Mouse (Mus musculus): ENCODE data around the gene Scarb2.

Scarb2 gene

DNA sequence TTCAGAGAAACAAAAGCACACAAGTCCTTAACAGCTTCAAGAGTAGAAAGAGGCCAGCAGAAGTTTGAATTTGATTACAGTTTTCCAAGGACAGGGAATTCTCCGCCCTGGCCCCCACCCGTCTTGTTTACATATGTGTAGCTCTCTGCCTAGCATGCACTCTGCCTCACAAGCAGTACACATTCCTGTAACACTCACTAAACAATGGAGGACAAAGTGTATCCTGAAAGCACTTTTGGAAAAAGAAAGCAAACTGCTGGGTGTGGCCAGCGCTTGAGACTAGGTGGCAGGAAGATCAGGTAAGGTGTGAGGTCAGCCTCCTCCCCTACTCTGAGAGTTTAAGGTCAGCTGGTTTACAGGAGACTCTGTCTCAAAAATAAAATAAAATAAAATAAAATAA, 8.4 kb downstream of the Scarb2 start:
- in situ Hi-C loops (cut with MboI; ENCODE audit: low pct_unique_long_range_greater_than_20kb in 1 of 2, low sequenced_read_pairs in 2 of 2, unreplicated experiment in 1 of 2), result no loop called here

DNA sequence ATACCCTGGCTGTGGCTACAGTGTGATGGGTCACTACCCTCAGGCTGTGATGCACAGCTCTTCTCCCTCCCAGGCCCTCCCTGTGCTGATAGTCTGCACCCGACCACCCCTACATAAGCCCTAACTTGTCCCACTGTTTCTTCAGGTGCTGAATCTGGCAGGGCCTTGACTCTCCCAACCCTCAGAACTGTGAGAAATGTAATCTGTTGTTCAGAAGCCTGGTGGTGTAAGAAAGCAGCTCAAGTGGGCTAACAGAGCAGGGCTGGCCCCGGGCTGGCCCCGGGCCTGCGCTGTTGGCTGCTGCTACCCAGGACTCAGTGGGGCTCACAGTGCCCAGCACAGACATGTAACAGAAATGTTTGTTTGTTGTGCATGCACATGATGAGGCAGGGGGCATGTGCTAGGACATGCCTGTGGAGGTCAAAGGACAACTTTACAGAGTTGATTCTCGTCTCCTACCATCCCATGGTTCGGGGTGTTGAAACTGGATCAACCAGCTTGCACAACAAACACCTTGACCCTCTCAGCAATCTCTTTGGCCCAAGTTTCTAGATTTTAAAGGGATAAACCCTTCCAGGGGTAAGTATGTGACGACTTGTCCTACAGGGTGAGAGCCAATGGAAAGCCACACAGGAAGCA, 10.7 kb downstream of the Scarb2 start:
- in situ Hi-C loops (cut with MboI; ENCODE audit: low pct_unique_long_range_greater_than_20kb in 1 of 2, low sequenced_read_pairs in 2 of 2, unreplicated experiment in 1 of 2), result no loop called here

DNA sequence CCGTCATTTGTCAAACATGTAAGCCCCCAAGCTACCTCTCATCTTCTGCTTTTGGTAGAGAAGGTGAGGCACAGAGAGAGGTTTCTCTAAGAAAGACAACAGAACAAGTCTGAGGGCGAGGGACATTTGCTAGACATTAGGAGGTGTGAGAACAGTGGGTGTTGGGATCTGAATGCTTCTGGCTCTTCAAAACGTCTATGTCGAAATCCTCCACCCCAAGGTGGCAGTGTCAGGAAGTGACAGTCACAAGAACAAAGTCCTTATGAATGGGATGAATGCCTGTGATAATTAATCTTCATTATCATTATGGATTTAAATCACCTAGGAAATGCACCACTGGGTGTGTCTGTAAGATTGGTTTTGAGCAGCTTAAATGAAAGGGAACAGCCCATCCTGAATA, 11.3 kb downstream of the Scarb2 start:
- in situ Hi-C loops (cut with MboI; ENCODE audit: low pct_unique_long_range_greater_than_20kb in 1 of 2, low sequenced_read_pairs in 2 of 2, unreplicated experiment in 1 of 2), result no loop called here

DNA sequence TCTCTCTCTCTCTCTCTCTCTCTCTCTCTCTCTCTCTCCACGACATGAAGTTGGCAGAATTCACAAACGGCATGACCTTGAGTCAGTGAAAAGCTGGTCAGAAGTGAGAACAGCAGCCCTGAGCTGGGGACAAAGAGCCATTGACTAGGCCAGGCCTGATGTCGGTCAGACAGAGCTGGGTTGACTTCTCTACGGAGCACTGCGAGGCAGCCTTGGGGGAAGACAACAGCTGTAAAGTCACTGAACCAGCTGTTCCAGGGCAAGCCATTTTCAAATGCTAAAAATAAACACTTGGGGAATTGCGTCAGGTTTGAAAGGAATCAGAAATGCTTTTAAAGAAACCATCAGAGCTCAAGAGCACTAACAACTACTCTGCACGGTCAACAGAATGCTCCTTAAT, 13.2 kb downstream of the Scarb2 start:
- in situ Hi-C loops (cut with MboI; ENCODE audit: low pct_unique_long_range_greater_than_20kb in 1 of 2, low sequenced_read_pairs in 2 of 2, unreplicated experiment in 1 of 2), result no loop called here

DNA sequence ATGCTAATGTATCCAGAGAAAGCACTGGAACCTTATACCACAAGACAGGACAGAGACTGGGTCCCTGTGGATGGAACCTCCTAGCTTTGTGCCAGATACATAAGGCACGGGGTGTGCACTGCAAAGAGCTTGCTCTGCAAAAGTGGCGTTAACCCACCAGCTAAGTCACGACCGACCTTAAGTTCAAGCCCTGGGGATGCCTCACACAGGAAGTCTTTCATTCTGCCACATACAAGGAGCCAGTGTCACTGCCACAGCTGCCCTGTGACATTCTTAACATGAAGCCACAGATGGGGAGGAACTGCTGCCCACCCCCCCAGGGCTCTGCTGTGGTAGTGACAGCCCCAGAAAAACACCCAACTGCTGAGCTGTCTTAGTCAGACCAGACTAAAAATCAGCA, 15.9 kb downstream of the Scarb2 start:
- in situ Hi-C loops (cut with MboI; ENCODE audit: low pct_unique_long_range_greater_than_20kb in 1 of 2, low sequenced_read_pairs in 2 of 2, unreplicated experiment in 1 of 2), result no loop called here

DNA sequence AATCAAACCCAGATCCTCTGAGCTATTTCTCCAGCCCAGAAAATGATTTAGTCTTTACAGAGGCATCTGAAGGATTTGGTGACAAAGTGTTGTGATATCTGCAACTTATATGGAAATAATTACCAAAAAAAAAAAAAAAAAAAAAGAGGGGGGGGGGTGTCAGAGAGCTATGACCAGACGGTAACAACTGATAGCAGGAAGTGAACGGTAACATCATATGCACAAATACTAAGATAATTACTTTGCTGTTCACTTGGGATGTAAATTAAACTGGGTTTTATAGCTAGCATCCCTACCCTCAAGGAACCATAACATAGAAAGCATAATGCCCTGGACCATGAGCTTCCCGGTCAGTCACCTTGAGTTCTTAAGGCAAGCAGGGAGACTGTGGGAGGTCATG, 16.3 kb downstream of the Scarb2 start:
- in situ Hi-C loops (cut with MboI; ENCODE audit: low pct_unique_long_range_greater_than_20kb in 1 of 2, low sequenced_read_pairs in 2 of 2, unreplicated experiment in 1 of 2), result no loop called here

DNA sequence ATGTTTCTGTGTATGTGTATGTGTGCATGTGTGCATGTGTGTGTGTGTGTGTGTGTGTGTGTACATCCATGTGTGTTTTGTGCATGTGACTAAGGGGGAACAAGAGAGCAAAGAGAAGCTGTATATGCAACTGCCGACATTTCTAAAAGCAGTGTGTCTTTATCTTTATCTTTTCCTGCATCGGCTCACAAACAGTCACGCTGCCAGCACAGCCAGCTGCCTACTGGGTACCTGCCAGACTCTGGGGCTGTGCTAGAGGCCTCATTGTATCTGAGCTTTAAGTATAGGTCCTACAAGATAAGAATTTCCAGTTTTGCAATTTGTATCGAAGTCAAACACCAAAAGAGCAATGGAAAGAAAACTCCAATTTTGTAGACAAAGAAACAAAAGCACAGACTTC, 17.1 kb downstream of the Scarb2 start:
- in situ Hi-C loops (cut with MboI; ENCODE audit: low pct_unique_long_range_greater_than_20kb in 1 of 2, low sequenced_read_pairs in 2 of 2, unreplicated experiment in 1 of 2), result no loop called here

DNA sequence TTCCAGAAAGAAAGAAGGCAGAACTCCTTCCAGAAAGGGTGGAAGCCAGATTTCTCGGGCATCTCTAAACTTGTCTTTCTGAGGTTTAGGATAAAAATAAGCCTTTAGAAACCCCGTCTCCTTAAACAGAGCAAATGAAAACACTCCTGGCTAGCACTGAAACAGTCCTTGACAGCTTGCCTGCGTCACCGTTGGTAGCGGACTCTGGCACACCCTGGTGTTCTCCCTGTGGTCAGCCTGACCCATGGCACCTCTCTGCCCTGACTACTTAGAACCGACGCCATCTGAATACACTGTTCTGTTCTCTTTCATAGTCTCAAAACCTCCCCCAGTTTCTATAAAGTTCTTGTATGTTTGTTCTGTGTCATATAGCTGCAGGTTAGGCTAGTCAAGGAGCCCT, 17.7 kb downstream of the Scarb2 start:
- in situ Hi-C loops (cut with MboI; ENCODE audit: low pct_unique_long_range_greater_than_20kb in 1 of 2, low sequenced_read_pairs in 2 of 2, unreplicated experiment in 1 of 2), result no loop called here

DNA sequence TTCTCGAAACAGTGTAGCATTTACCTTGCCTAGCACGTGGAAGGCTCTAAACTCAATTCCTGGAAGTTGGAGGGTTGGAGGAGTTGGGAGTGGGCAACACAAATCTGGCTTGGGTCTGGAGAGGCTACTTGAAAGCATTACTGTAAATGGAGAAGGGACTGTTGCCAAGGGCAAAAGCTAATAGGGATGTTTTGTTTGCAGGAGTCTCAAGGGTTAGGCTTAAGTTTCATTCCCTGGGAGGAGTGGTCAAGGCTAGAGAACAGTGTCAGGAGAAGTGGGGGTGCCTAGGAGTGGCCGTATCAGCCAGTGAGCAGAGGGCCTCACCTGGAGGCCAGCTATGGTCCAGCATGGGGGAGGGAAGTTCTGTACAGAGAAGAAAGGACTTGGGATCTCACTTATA, 18.2 kb downstream of the Scarb2 start:
- in situ Hi-C loops (cut with MboI; ENCODE audit: low pct_unique_long_range_greater_than_20kb in 1 of 2, low sequenced_read_pairs in 2 of 2, unreplicated experiment in 1 of 2), result no loop called here

DNA sequence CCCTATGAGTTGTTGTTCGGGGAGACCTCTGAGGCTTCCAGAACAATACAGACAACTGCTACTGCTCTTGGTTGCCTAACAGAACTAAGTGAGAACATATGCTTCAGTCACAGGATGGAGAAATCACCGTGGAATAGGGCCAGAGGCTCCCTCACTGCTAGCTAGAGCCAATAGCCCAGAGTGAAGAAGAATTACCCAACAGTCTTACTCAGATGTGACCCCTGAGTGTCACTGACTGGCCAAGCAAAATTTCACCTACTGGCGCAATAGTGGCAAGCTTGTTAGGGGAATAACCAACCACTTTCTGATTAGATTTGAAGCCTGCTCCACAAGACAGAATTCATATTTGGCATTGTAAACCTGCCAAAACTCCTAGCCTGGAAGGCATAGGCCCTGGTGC, 19.9 kb downstream of the Scarb2 start:
- in situ Hi-C loops (cut with MboI; ENCODE audit: low pct_unique_long_range_greater_than_20kb in 1 of 2, low sequenced_read_pairs in 2 of 2, unreplicated experiment in 1 of 2), result no loop called here

DNA sequence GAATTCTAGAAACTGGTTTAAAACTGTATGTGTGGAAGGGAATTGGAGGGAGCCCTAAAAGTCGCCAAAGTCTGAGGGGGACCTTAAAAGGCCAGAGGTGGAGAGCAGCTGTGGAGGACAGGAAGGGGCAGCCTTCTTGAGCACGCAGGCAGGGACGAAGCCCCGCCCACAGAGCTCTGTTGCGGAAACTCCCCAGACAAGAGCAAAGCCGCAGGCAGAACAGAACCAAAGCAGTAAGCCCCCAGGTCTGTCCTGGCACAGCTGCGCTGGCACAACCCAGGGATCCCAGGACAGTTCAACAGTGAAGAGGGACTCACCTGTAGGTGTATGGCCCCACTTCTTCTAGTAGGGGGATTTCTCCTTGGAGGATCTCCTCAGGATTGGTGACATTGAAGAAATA, 21.8 kb downstream of the Scarb2 start:
- in situ Hi-C loops (cut with MboI; ENCODE audit: low pct_unique_long_range_greater_than_20kb in 1 of 2, low sequenced_read_pairs in 2 of 2, unreplicated experiment in 1 of 2), result no loop called here

DNA sequence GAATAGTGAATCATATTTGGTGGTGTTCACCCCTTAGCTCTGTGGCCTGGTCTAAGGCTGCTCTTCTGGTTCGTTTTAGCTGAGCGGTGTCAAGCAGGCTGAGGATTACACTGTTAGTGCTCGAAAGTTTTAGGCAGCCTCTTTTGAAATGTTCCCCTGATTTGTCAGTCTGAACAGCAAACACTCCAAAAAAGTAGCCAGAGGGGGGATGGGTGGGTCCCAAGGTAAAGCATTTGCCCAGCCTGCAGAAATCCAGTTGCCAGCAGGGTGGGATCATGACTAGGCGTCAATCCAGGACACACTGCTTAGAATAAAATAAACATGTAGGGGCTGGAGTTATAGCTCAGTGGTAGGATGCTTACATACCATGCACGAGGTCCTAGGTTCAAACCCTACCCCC, 33.8 kb downstream of the Scarb2 start:
- in situ Hi-C loops (cut with MboI; ENCODE audit: low pct_unique_long_range_greater_than_20kb in 1 of 2, low sequenced_read_pairs in 2 of 2, unreplicated experiment in 1 of 2), result no loop called here

DNA sequence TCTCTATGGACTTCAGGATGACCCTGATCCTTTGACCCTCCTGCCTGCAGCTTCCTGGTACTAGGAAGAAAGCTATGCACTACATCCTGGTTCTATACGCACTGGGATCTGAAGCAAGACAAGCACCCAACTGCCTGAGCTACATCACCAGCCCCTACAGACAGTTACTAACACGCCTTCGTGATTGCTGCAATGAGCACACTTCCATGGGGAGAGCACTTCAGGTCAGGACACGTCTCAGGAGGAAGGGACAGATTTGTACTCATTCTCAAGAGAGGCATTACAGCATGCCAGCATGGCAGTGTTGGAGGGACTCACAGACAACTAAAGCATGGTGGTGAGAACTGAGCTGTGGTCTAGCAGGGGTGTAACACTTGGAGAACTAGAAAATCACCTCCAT, 35.1 kb downstream of the Scarb2 start:
- in situ Hi-C loops (cut with MboI; ENCODE audit: low pct_unique_long_range_greater_than_20kb in 1 of 2, low sequenced_read_pairs in 2 of 2, unreplicated experiment in 1 of 2), result no loop called here

DNA sequence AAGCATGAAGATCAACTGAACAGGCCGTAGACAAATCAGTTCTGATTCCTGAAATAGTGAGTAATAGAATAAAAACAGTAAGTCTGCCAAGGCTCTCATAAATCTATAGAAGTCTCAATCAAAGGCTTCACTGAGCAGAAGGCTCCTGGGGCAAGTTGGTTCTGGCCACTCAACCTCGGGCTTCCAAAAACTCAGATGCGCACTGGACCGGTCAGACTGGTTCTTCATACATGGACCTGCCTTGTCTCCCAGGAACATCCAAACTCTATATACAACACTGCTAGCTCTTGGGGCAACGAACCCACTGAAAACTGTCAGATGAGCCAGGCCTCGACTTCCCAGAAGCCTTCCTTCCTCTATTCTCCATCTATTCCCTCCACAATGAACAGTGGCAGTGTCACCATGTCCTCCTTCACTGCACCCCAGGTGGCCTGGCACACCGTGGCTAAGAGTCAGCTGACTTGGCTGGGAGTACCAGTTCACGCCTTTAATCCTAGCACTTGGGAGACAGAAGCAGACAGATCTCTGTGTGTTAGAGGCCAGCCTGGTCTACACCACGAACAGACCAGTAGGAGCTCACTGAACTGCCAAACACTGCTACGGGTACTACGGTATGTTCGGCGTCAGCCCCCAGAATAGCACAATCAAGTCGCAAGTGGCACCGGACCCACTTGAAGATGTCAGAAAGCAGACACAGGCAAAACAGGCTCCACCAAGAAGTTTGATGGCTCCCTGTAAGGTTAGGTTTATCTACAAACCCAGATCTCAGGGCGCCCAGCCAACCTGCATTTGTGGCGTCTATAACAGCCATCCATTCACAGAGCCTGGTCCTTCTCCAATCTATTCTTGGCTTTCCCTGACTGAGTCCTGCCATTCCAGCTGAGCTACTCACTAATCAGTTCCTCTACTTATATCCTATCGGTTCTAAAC, 37.2 kb downstream of the Scarb2 start:
- in situ Hi-C loops (cut with MboI; ENCODE audit: low pct_unique_long_range_greater_than_20kb in 1 of 2, low sequenced_read_pairs in 2 of 2, unreplicated experiment in 1 of 2), result loop anchor here in 1 of 2 experiments (5.0 kb wide), 1 partner anchor 38 kb away; the partner anchor contains the start of gene Scarb2

DNA sequence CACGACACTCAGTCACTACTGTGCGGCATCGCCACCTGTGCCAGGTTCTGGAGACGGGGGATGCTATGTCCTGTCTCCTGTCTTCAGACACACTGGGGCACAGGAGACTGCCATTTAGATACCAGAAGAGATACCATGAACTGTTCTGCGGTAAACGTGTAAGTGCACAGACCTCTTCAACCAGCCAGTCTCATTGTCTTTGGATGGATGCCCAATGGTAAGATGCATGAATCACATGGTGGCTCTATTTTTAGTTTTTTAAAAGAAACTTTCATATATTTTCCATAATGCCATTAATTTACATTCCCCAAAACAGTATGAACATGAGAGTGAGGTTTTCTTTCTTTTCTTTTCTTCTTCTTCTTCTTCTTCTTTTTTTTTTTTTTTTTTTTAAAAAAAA, 38.4 kb downstream of the Scarb2 start:
- in situ Hi-C loops (cut with MboI; ENCODE audit: low pct_unique_long_range_greater_than_20kb in 1 of 2, low sequenced_read_pairs in 2 of 2, unreplicated experiment in 1 of 2), result loop anchor here in 1 of 2 experiments (5.0 kb wide), 1 partner anchor 39 kb away; the partner anchor contains the start of gene Scarb2

DNA sequence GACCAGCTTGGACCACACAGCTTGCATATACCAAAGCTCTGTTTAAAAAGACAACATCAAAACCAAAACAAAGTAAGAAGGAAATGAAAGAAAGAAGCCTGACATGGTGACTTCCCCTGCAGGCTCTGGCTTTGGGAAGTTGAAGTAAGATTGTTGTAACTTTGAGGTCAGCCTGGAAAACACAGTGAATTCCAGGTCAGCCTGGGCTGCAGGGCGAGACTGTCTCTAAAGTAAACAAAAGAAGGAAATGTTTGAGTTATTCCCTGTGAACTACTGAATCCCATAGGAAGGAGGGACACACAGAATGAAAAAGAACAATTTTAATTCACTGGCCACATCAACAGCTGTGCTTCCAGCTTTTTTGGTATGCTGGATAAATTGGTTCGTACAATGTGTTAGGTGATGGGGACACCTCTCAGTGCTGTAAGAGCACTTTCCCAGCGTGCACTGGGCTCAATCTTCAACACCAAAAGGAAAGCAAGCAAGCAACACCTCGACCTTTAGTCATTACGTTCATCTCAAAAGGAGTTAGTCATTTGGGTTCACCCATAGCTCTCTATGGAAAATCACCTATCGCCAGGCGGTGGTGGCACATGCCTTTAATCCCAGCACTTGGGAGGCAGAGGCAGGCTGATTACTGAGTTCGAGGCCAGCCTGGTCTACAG, 39.4 kb downstream of the Scarb2 start:
- in situ Hi-C loops (cut with MboI; ENCODE audit: low pct_unique_long_range_greater_than_20kb in 1 of 2, low sequenced_read_pairs in 2 of 2, unreplicated experiment in 1 of 2), result loop anchor here in 1 of 2 experiments (5.0 kb wide), 1 partner anchor 40 kb away; the partner anchor contains the start of gene Scarb2

DNA sequence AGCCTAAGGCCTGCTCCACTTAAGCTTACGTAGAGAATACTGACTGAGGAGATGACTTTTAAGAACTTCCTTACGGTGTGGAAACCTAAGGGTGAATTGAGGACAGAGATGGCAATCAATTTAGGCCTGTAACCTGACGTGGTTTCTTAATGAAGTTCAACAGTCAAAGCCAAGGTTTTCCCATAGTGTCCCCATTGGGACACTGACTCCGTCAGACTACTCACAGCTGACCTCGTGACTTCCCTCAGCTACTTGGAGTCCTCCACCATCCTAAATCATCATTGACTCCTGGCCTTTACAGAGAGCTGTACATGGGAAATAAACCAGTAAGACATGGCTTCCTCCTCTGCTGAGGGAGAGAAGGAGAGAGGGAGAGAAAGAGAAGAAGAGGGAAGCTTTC, 41.1 kb downstream of the Scarb2 start:
- in situ Hi-C loops (cut with MboI; ENCODE audit: low pct_unique_long_range_greater_than_20kb in 1 of 2, low sequenced_read_pairs in 2 of 2, unreplicated experiment in 1 of 2), result loop anchor here in 1 of 2 experiments (5.0 kb wide), 1 partner anchor 42 kb away; the partner anchor contains the start of gene Scarb2

DNA sequence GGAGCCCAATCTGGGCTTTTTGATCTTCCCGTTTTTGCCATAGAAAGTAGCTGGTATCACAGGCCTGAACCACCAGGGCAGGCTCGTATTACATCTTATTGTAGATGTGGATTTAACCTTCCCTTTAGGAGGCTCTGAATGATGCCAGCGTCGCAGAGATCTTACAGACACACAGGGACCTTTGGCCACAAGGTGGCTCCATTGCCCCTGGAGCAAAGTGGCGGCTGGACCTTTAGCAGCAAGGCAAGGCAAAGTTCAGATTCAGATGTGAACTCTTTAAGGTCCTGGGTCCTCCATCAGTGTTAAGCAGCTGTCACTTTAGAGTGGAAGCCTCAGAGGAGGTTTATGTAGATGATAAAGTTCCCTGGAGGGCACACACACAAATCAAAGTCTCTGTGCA, 45.3 kb downstream of the Scarb2 start:
- in situ Hi-C loops (cut with MboI; ENCODE audit: low pct_unique_long_range_greater_than_20kb in 1 of 2, low sequenced_read_pairs in 2 of 2, unreplicated experiment in 1 of 2), result no loop called here

DNA sequence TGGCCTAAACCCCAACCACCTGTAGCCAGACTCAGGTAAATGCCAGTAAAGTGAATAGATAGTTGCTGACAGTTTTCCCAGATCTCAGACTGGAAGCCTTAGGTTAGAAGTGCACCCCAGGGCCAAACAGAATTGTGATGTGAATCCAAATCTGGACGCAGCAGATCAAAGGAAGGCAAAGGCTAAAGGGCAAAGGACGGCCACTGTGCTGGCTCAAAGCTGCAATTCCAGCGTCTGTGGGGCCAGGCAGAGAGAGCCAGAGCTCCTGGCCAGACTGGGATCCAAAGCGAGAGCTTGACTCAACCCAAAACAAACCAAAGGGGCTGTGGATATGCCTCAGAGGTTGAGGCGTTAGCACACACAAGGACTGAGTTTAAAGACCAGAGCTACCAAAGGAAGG, 47.9 kb downstream of the Scarb2 start:
- in situ Hi-C loops (cut with MboI; ENCODE audit: low pct_unique_long_range_greater_than_20kb in 1 of 2, low sequenced_read_pairs in 2 of 2, unreplicated experiment in 1 of 2), result no loop called here

Data from mouse embryonic stem cell (cell line).